Mouse (Mus musculus): ENCODE measurements around the gene Cldn15. TPM values are rescaled to one million over a fixed set of nuclear protein-coding genes. Genes with fewer than 3 reads are reported as not detected.

Gene Cldn15
- polyA plus RNA-seq, 1 experiment, result 5.1 TPM

GRCm38 (mm10) chr5:136923751-136924478 lies 42.5 kb upstream of the Cldn15 start:
- TF ChIP-seq MYOD1 (IDR thresholded peaks at IDR 0.05; ENCODE audit: control insufficient read depth, insufficient read length, low read depth) (no peak), USF1 (IDR thresholded peaks at IDR 0.05; ENCODE audit: low read depth) (no peak), CTCF (IDR thresholded peaks at IDR 0.05; ENCODE audit: control insufficient read depth, insufficient read depth, insufficient read length) (no peak), FOSL1 (IDR thresholded peaks at IDR 0.05; ENCODE audit: insufficient read depth, low read length, poor library complexity, severe bottlenecking) (no peak), MYOG (IDR thresholded peaks at IDR 0.05; ENCODE audit: control insufficient read depth, extremely low read depth, insufficient read length) (no peak)
- H3K79me3 ChIP-seq (ENCODE audit: low read depth), result no peaks in the 10 kb centered on the region
- no peak overlapping the region for H3K4me3 ChIP-seq (ENCODE audit: insufficient read depth, poor library complexity, severe bottlenecking)
- H3ac ChIP-seq (ENCODE audit: control insufficient read depth, insufficient read length, low read depth), result no peak overlapping the region
- peaks cover 8% of the 10 kb centered on the region for H3K79me2 ChIP-seq (ENCODE audit: control insufficient read depth, insufficient read depth)
- peaks cover 11% of the 10 kb centered on the region for H3K36me3 ChIP-seq (ENCODE audit: control insufficient read depth, insufficient read depth)
- H3K27me3 ChIP-seq (ENCODE audit: control insufficient read depth, insufficient read depth, insufficient read length), result no peaks in the 10 kb centered on the region

- H3K79me2 ChIP-seq (ENCODE audit: control insufficient read depth, insufficient read depth), result no peaks in the 10 kb centered on the region
- no peak overlapping the region for H3K4me3 ChIP-seq (ENCODE audit: insufficient read depth, poor library complexity, severe bottlenecking)
- TF ChIP-seq USF1 (IDR thresholded peaks at IDR 0.05; ENCODE audit: low read depth), result no peak
- peak; percentile 32 for TF ChIP-seq CTCF (IDR thresholded peaks at IDR 0.05; ENCODE audit: control insufficient read depth, insufficient read depth, insufficient read length)
- no peak for TF ChIP-seq MAX (IDR thresholded peaks at IDR 0.05)
- H3K27me3 ChIP-seq (ENCODE audit: control insufficient read depth, insufficient read depth, insufficient read length), result no peaks in the 10 kb centered on the region
- no peaks in the 10 kb centered on the region for H3K79me3 ChIP-seq (ENCODE audit: low read depth)
- H3K36me3 ChIP-seq (ENCODE audit: control insufficient read depth, insufficient read depth), result peaks cover 11% of the 10 kb centered on the region
- no peak overlapping the region for H3ac ChIP-seq (ENCODE audit: control insufficient read depth, insufficient read length, low read depth)
Measured at GRCm38 (mm10) chr5:136929073-136929472, 37.3 kb upstream of the Cldn15 start.

- Histone ChIP-seq H3K27me3 (ENCODE audit: control insufficient read depth, insufficient read depth, insufficient read length) (no peaks in the 10 kb centered on the region), H3K4me3 (ENCODE audit: insufficient read depth, poor library complexity, severe bottlenecking) (no peak overlapping the region), H3K79me3 (ENCODE audit: low read depth) (no peaks in the 10 kb centered on the region), H3K36me3 (ENCODE audit: control insufficient read depth, insufficient read depth) (no peaks in the 10 kb centered on the region), H3K79me2 (ENCODE audit: control insufficient read depth, insufficient read depth) (no peaks in the 10 kb centered on the region), H3ac (ENCODE audit: control insufficient read depth, insufficient read length, low read depth) (no peak overlapping the region)
- no peak for TF ChIP-seq USF1 (IDR thresholded peaks at IDR 0.05; ENCODE audit: low read depth)
- no peak for TF ChIP-seq CEBPB (IDR thresholded peaks at IDR 0.05; ENCODE audit: low read depth)
- no peak for TF ChIP-seq FOSL1 (IDR thresholded peaks at IDR 0.05; ENCODE audit: insufficient read depth, low read length, poor library complexity, severe bottlenecking)
- no peak for TF ChIP-seq MAX (IDR thresholded peaks at IDR 0.05)
- no peak for TF ChIP-seq MYOD1 (IDR thresholded peaks at IDR 0.05; ENCODE audit: control insufficient read depth, insufficient read length, low read depth)
- no peak for TF ChIP-seq CTCF (IDR thresholded peaks at IDR 0.05; ENCODE audit: control insufficient read depth, insufficient read depth, insufficient read length)
- TF ChIP-seq MYOG (IDR thresholded peaks at IDR 0.05; ENCODE audit: control insufficient read depth, extremely low read depth, insufficient read length), result no peak
Measured at GRCm38 (mm10) chr5:136931896-136932295, 34.5 kb upstream of the Cldn15 start.

- H3K79me3 ChIP-seq (ENCODE audit: low read depth), result no peaks in the 10 kb centered on the region
- no peak overlapping the region for H3ac ChIP-seq (ENCODE audit: control insufficient read depth, insufficient read length, low read depth)
- H3K36me3 ChIP-seq (ENCODE audit: control insufficient read depth, insufficient read depth), result no peaks in the 10 kb centered on the region
- TF ChIP-seq CEBPB (IDR thresholded peaks at IDR 0.05; ENCODE audit: low read depth) (no peak), MYOD1 (IDR thresholded peaks at IDR 0.05; ENCODE audit: control insufficient read depth, insufficient read length, low read depth) (no peak), MYOG (IDR thresholded peaks at IDR 0.05; ENCODE audit: control insufficient read depth, extremely low read depth, insufficient read length) (no peak), FOSL1 (IDR thresholded peaks at IDR 0.05; ENCODE audit: insufficient read depth, low read length, poor library complexity, severe bottlenecking) (no peak), MAX (IDR thresholded peaks at IDR 0.05) (no peak), CTCF (IDR thresholded peaks at IDR 0.05; ENCODE audit: control insufficient read depth, insufficient read depth, insufficient read length) (no peak), USF1 (IDR thresholded peaks at IDR 0.05; ENCODE audit: low read depth) (no peak)
- no peaks in the 10 kb centered on the region for H3K27me3 ChIP-seq (ENCODE audit: control insufficient read depth, insufficient read depth, insufficient read length)
- no peaks in the 10 kb centered on the region for H3K79me2 ChIP-seq (ENCODE audit: control insufficient read depth, insufficient read depth)
- H3K4me3 ChIP-seq (ENCODE audit: insufficient read depth, poor library complexity, severe bottlenecking), result no peak overlapping the region
Measured at GRCm38 (mm10) chr5:136932956-136933355, 33.5 kb upstream of the Cldn15 start.

- Histone ChIP-seq H3K27me3 (ENCODE audit: control insufficient read depth, insufficient read depth, insufficient read length) (no peaks in the 10 kb centered on the region), H3K36me3 (ENCODE audit: control insufficient read depth, insufficient read depth) (no peaks in the 10 kb centered on the region), H3K79me3 (ENCODE audit: low read depth) (no peaks in the 10 kb centered on the region), H3K79me2 (ENCODE audit: control insufficient read depth, insufficient read depth) (no peaks in the 10 kb centered on the region), H3K4me3 (ENCODE audit: insufficient read depth, poor library complexity, severe bottlenecking) (no peak overlapping the region), H3ac (ENCODE audit: control insufficient read depth, insufficient read length, low read depth) (no peak overlapping the region)
- no peak for TF ChIP-seq CEBPB (IDR thresholded peaks at IDR 0.05; ENCODE audit: low read depth)
- TF ChIP-seq FOSL1 (IDR thresholded peaks at IDR 0.05; ENCODE audit: insufficient read depth, low read length, poor library complexity, severe bottlenecking), result no peak
- no peak for TF ChIP-seq USF1 (IDR thresholded peaks at IDR 0.05; ENCODE audit: low read depth)
- no peak for TF ChIP-seq CTCF (IDR thresholded peaks at IDR 0.05; ENCODE audit: control insufficient read depth, insufficient read depth, insufficient read length)
- no peak for TF ChIP-seq MAX (IDR thresholded peaks at IDR 0.05)
- no peak for TF ChIP-seq MYOG (IDR thresholded peaks at IDR 0.05; ENCODE audit: control insufficient read depth, extremely low read depth, insufficient read length)
- no peak for TF ChIP-seq MYOD1 (IDR thresholded peaks at IDR 0.05; ENCODE audit: control insufficient read depth, insufficient read length, low read depth)
Measured at GRCm38 (mm10) chr5:136933930-136934329, 32.5 kb upstream of the Cldn15 start.

Data from C2C12 (cell line).